Mouse (Mus musculus): ENCODE measurements around the gene Kansl2.

GRCm38 (mm10) chr15:98479568-98480102 is 54.4 kb downstream of the Kansl2 start:
- no peak for TF ChIP-seq CTCF (IDR thresholded peaks at IDR 0.05; ENCODE audit: borderline replicate concordance, insufficient read depth, low read depth, low read length)
- no peak for TF ChIP-seq POLR2A (IDR thresholded peaks at IDR 0.05; ENCODE audit: borderline replicate concordance, insufficient read depth, low read length)

All from cerebellum, adult 2 months (tissue).